8 mouse cellular contexts compared by ENCODE assay signal in the genomic region with DNA sequence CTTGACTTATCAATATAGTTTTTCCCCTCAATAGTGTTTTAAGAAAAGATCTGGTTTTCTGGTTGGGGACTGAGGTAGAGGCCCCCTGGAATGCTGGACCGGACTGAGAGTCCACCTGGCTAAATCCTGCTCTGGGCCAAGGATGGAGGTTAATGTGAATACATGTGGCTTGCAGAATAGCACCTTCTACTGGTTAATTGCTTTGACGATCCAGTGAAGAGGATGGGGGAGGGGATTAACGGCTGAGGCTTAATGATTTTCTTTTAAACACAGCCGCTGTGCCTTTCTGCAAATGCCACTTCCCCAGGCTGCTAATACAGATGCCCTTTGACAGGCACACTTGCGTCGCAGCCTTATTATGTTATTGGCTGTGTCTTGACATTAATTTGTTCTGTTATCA. TPM values are rescaled to one million over a fixed set of nuclear protein-coding genes. Genes with fewer than 3 reads are reported as not detected.
A peak's percentile ranks its signal among the peaks of the same experiment; 100 is the strongest.
DNase-seq lines count a peak whose midpoint lies in the region; ATAC-seq and TF ChIP-seq lines count a peak whose summit lies in the region.

No protein-coding gene starts in this region.

- no peak for TF ChIP-seq EP300 in liver, postnatal 0 days (IDR thresholded peaks at IDR 0.05; ENCODE audit: low read depth)

- no peaks in the 10 kb centered on the region for H3K27me3 ChIP-seq in liver, adult 2 months (ENCODE audit: control insufficient read depth, insufficient read depth, low read length)
- no peaks in the 10 kb centered on the region for H3K27me3 ChIP-seq in embryonic facial prominence, embryonic 11.5 days (ENCODE audit: control insufficient read depth, insufficient read depth, low read length)
- no peaks in the 10 kb centered on the region for H3K27me3 ChIP-seq in intestine, embryonic 15.5 days (replicated peaks)
- no peaks in the 10 kb centered on the region for H3K27me3 ChIP-seq in liver, postnatal 0 days (ENCODE audit: insufficient read depth, low read length)
- H3K27me3 ChIP-seq in stomach, embryonic 16.5 days (ENCODE audit: control insufficient read depth, insufficient read depth, low read length), result no peaks in the 10 kb centered on the region

- H3K9me3 ChIP-seq in embryonic facial prominence, embryonic 11.5 days (replicated peaks; ENCODE audit: control insufficient read depth, low read length), result no peaks in the 10 kb centered on the region
- H3K9me3 ChIP-seq in intestine, embryonic 15.5 days, result no peaks in the 10 kb centered on the region
- H3K9me3 ChIP-seq in liver, postnatal 0 days (ENCODE audit: low read length), result no peaks in the 10 kb centered on the region
- H3K9me3 ChIP-seq in stomach, embryonic 16.5 days (replicated peaks; ENCODE audit: control insufficient read depth, low read length), result no peaks in the 10 kb centered on the region

- no peak overlapping the region for H3K9ac ChIP-seq in liver, adult 2 months (ENCODE audit: low read depth, low read length)
- no peak overlapping the region for H3K9ac ChIP-seq in embryonic facial prominence, embryonic 11.5 days (replicated peaks; ENCODE audit: low read length)
- no peak overlapping the region for H3K9ac ChIP-seq in intestine, embryonic 15.5 days
- no peak overlapping the region for H3K9ac ChIP-seq in liver, postnatal 0 days (replicated peaks)
- H3K9ac ChIP-seq in stomach, embryonic 16.5 days (ENCODE audit: low read length), result 0 out of 2 replicates have a peak overlapping the region, but pooled peaks have one; percentile 55

- TF ChIP-seq POLR2A in liver, adult 2 months (IDR thresholded peaks at IDR 0.05; ENCODE audit: extremely low read depth, insufficient read depth, low read length), result no peak

- H3K4me2 ChIP-seq in embryonic facial prominence, embryonic 11.5 days (ENCODE audit: low read depth, low read length), result peak overlapping the region; percentile 65
- H3K4me2 ChIP-seq in intestine, embryonic 15.5 days (replicated peaks), result peak overlapping the region; percentile 73
- peak overlapping the region; percentile 95; the same call in 1 of the 2 replicates for H3K4me2 ChIP-seq in liver, postnatal 0 days (ENCODE audit: low read depth, low read length)
- peak overlapping the region; percentile 73 for H3K4me2 ChIP-seq in stomach, embryonic 16.5 days (ENCODE audit: low read depth, low read length)

- no peak for TF ChIP-seq CTCF in liver, adult 2 months (IDR thresholded peaks at IDR 0.05; ENCODE audit: low read depth, low read length)
- TF ChIP-seq CTCF in liver, postnatal 0 days (IDR thresholded peaks at IDR 0.05; ENCODE audit: low read depth), result peak; percentile 54

- H3K79me2 ChIP-seq in liver, adult 2 months (ENCODE audit: control insufficient read depth, insufficient read depth, low read length), result peaks cover 26% of the 10 kb centered on the region; the same call in 1 of the 2 replicates

- no peaks in the 10 kb centered on the region for H3K36me3 ChIP-seq in liver, adult 2 months (ENCODE audit: control insufficient read depth, insufficient read depth, low read length)
- no peaks in the 10 kb centered on the region for H3K36me3 ChIP-seq in embryonic facial prominence, embryonic 11.5 days (replicated peaks; ENCODE audit: control insufficient read depth, insufficient read depth, low read depth, low read length)
- H3K36me3 ChIP-seq in intestine, embryonic 15.5 days, result no peaks in the 10 kb centered on the region
- no peaks in the 10 kb centered on the region for H3K36me3 ChIP-seq in liver, postnatal 0 days (replicated peaks; ENCODE audit: insufficient read depth, low read length)
- H3K36me3 ChIP-seq in stomach, embryonic 16.5 days (ENCODE audit: control insufficient read depth, insufficient read depth, low read length), result no peaks in the 10 kb centered on the region

- H3K27ac ChIP-seq in liver, adult 2 months (replicated peaks; ENCODE audit: insufficient read depth, low read depth, low read length), result no peak overlapping the region; the same call in 1 of the 2 replicates
- H3K27ac ChIP-seq in embryonic facial prominence, embryonic 11.5 days (replicated peaks; ENCODE audit: low read depth, low read length), result no peak overlapping the region
- no peak overlapping the region for H3K27ac ChIP-seq in intestine, embryonic 15.5 days
- H3K27ac ChIP-seq in liver, postnatal 0 days (ENCODE audit: low read depth), result no peak overlapping the region
- 0 out of 2 replicates have a peak overlapping the region, but pooled peaks have one; percentile 52 for H3K27ac ChIP-seq in stomach, embryonic 16.5 days (ENCODE audit: low read length)

- H3K4me1 ChIP-seq in liver, adult 2 months (ENCODE audit: control insufficient read depth, insufficient read depth, low read length), result peaks cover 15% of the 10 kb centered on the region
- H3K4me1 ChIP-seq in embryonic facial prominence, embryonic 11.5 days (ENCODE audit: control insufficient read depth, insufficient read depth, low read length), result no peaks in the 10 kb centered on the region; the same call in 1 of the 2 replicates
- peaks cover 17% of the 10 kb centered on the region for H3K4me1 ChIP-seq in intestine, embryonic 15.5 days (replicated peaks)
- peaks cover 16% of the 10 kb centered on the region for H3K4me1 ChIP-seq in liver, postnatal 0 days (ENCODE audit: insufficient read depth)
- H3K4me1 ChIP-seq in stomach, embryonic 16.5 days (ENCODE audit: control insufficient read depth, insufficient read depth, low read length), result peaks cover 20% of the 10 kb centered on the region

- WGBS in liver, adult 2 months, result 8% methylated on average over 6 of the region's 6 CpGs
- WGBS in embryonic facial prominence, embryonic 11.5 days, result 6% methylated on average over 6 of the region's 6 CpGs
- 15% methylated on average over 6 of the region's 6 CpGs for WGBS in intestine, embryonic 15.5 days
- 24% methylated on average over 6 of the region's 6 CpGs for WGBS in liver, postnatal 0 days (ENCODE audit: insufficient replicate concordance)
- 10% methylated on average over 6 of the region's 6 CpGs for WGBS in stomach, embryonic 16.5 days

- H3K4me3 ChIP-seq in liver, adult 2 months (ENCODE audit: insufficient read depth, low read depth, low read length), result no peak overlapping the region
- H3K4me3 ChIP-seq in embryonic facial prominence, embryonic 11.5 days (ENCODE audit: low read depth, low read length), result peak overlapping the region; percentile 100; the same call in 1 of the 2 replicates
- H3K4me3 ChIP-seq in intestine, embryonic 15.5 days (replicated peaks), result no peak overlapping the region
- H3K4me3 ChIP-seq in liver, postnatal 0 days (ENCODE audit: low read depth, low read length), result no peak overlapping the region
- peak overlapping the region; percentile 87 for H3K4me3 ChIP-seq in stomach, embryonic 16.5 days (replicated peaks; ENCODE audit: low read length)

- ATAC-seq in embryonic facial prominence, embryonic 11.5 days (replicated peaks; ENCODE audit: insufficient number of reproducible peaks, low FRiP score, low TSS enrichment, low read depth), result no peak
- ATAC-seq in intestine, embryonic 15.5 days, result no peak
- no peak for ATAC-seq in liver, postnatal 0 days
- ATAC-seq in stomach, embryonic 16.5 days (ENCODE audit: insufficient read depth, low FRiP score), result no peak

- peak; percentile 70 for DNase-seq in liver, adult 2 months (ENCODE audit: extremely low read depth, low read depth, low spot score)
- no peak for DNase-seq in liver
- DNase-seq in embryonic facial prominence, embryonic 11.5 days (ENCODE audit: low spot score), result peak; percentile 53
- no peak for DNase-seq in liver, postnatal 0 days
- DNase-seq in gastrocnemius, postnatal 14 days, result no peak
- no peak for DNase-seq in gastrocnemius, adult 18-20 months (ENCODE audit: low spot score)

- intact Hi-C loops in gastrocnemius, postnatal 14 days (cut with DNase I; ENCODE audit: low total_unique reads), result no loop called here

RNA-seq across cellular contexts. Expression of gene Rere, which starts 2.5 kb away (rescaled TPM):
- 10.0 and 10.7 TPM in 2 replicates for total RNA-seq in liver, adult 2 months (2014; rRNA removed)
- 5.8 and 8.8 TPM in 2 replicates for polyA plus RNA-seq in liver, adult 2 months (2012; rRNA removed)
- polyA plus RNA-seq in embryonic facial prominence, embryonic 11.5 days (2014; fragmentation: Nextera tagmentation; extraction: Ambion mirVana), result 22.9 and 28.7 TPM in 2 replicates
- polyA plus RNA-seq in intestine, embryonic 15.5 days (2015; fragmentation: Nextera tagmentation; extraction: Ambion mirVana), result 25.6 and 28.4 TPM in 2 replicates
- polyA plus RNA-seq in liver, postnatal 0 days (2015; fragmentation: Nextera tagmentation; extraction: Ambion mirVana), result 4.3 and 4.8 TPM in 2 replicates
- polyA plus RNA-seq in stomach, embryonic 16.5 days (2015; fragmentation: Nextera tagmentation; extraction: Ambion mirVana), result 19.4 and 23.1 TPM in 2 replicates
- total RNA-seq in gastrocnemius, postnatal 14 days (2021), result 10 to 100 TPM; 44.4 to 52.1 TPM
- total RNA-seq in gastrocnemius, adult 18-20 months (2021), result 10 to 100 TPM; 66.1 to 70.4 TPM

RNA-seq across cellular contexts. Expression of gene Eno1, which starts 47.5 kb away (rescaled TPM):
- total RNA-seq in liver, adult 2 months (2014; rRNA removed), result 386 and 392 TPM in 2 replicates
- 283 and 350 TPM in 2 replicates for polyA plus RNA-seq in liver, adult 2 months (2012; rRNA removed)
- 1,873 and 2,043 TPM in 2 replicates for polyA plus RNA-seq in embryonic facial prominence, embryonic 11.5 days (2014; fragmentation: Nextera tagmentation; extraction: Ambion mirVana)
- polyA plus RNA-seq in intestine, embryonic 15.5 days (2015; fragmentation: Nextera tagmentation; extraction: Ambion mirVana), result 1,894 and 1,951 TPM in 2 replicates
- 574 and 747 TPM in 2 replicates for polyA plus RNA-seq in liver, postnatal 0 days (2015; fragmentation: Nextera tagmentation; extraction: Ambion mirVana)
- polyA plus RNA-seq in stomach, embryonic 16.5 days (2015; fragmentation: Nextera tagmentation; extraction: Ambion mirVana), result 1,435 and 1,468 TPM in 2 replicates
- total RNA-seq in gastrocnemius, postnatal 14 days (2021), result 100 to 1,000 TPM; 371 to 430 TPM
- 10 to 100 TPM; 59.3 to 62.6 TPM for total RNA-seq in gastrocnemius, adult 18-20 months (2021)

Comparison
In these comparisons a context has a peak if more than half of its experiments do, and no peak if none do; other contexts are left out.
1. DNase-seq: peak in liver, adult 2 months (single experiment) and embryonic facial prominence, embryonic 11.5 days (single experiment); none in liver (single experiment), liver, postnatal 0 days (single experiment), gastrocnemius, postnatal 14 days (single experiment) and gastrocnemius, adult 18-20 months (single experiment).
2. H3K4me3 ChIP-seq: peak in embryonic facial prominence, embryonic 11.5 days (single experiment) and stomach, embryonic 16.5 days (single experiment); none in liver, adult 2 months (single experiment), intestine, embryonic 15.5 days (single experiment) and liver, postnatal 0 days (single experiment).
3. Peak in every context shown above with its lines, with median percentiles within 50 percentile points of each other: H3K4me2 ChIP-seq.